Mouse (Mus musculus) adrenal gland, postnatal 10 days (tissue): ENCODE data around the gene Kcnip1. TPM values are rescaled to one million over a fixed set of nuclear protein-coding genes. Genes with fewer than 3 reads are reported as not detected.

Source experiments
- DNase-seq: peaks from one replicate; pipeline ENCODE4 v3.0.0; 2021; ENCODE audit warnings: mixed read lengths
- total RNA-seq, 2 experiments: library from RNA; stranded (reverse); gene quantifications; 2 replicates each; pipeline ENCODE4 v1.2.3; 2021

Gene Kcnip1
- total RNA-seq, 2 experiments from 2014 or later = 3.9 to 4.8 TPM

DNA sequence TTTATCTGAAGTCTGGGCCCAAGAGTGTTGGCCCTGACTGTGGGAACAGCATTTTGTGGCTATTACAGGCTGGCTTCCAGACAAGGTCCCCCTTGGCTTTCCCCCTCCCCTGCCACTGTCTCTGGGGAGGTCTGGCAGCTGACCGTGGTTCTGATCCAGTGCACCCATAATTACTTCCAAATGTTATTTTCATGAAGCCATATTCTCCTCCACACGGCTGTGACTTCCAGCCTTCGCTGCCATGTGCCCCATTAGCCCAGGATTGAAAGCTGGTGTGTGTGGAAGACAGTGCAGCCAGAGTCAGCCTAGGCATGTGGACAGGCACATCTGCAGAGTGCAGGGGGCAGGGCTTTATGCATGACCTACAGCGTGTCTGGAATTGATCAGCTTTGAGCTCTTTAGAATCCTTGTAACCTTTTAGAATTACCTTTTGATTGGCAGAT, 240.5 kb downstream of the Kcnip1 start:
- no peak for DNase-seq

DNA sequence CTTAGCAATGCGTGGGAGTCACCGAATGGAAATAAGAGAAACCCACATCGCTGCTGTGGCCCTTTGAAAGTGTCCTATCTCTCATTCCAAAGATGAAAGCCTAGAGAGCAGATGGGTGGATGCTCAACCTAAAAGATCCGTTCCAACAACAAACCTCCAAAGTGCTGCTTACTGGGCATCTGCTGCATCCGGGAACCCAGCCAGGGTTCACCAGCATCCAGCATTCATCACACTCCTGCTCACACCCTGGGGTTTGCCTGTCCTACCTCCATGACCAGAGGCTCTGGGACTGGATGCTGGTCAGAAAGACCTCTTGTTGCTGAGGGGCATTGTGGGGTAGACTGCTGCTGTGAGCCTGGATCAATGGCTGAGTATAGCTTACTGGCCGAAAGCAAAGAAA, 241.4 kb downstream of the Kcnip1 start:
- no peak for DNase-seq

DNA sequence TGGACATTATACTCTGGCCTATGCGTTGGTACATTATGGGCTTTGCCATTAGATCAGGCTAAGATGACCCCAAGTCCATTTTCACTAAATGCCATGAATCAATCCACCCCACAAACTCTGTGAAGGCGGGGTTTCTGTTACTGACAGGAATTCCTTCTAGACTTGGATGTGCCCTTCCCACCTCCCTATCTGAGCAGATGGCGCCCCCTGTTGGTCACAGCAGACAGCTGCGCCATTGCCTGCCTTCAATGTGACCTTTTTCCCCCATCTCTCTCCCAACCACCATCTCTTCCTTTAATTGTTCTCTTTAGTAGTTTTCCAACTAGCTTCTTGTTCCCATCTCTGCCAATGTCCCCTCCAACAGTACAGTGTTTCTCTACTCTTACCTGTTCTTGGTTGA, 243.0 kb downstream of the Kcnip1 start:
- no peak for DNase-seq

DNA sequence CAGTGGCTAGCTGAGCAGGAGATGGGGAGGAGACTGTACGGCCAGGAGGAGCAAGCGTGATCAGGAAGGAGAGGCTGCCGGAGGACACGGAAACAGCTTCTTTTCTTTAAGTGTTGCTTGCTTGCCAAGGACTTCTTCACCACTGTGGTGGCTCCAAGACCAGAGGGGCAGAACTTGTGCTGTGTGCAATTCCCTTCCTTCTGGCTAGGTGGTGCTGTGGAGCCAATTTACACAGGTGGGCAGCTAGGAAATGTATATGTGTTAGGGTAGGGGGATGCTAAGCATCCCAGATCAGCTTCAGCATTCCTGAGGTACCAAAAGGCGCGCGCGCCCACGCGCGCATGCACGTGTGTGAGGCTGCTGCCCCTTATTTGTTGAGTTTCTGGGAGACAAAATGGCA, 243.5 kb downstream of the Kcnip1 start:
- DNase-seq = no peak

DNA sequence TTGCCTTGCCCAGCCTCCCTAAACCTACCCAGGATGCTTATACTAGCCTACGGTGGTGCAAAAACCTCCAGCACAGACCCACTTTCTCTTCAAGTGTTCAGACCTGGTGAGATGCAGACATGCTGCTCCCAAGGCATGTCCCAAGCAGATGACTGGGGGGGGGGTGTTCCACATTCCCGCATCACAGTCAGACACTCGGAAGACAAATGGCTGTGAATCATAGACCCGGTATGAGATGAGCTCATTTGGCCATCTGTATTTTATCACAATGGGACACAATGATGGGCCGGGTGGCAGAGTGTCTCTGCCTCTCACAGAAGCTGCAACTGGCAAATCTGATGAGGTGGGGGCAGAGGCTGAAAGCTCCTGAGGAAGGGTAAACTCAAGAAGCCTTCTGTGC, 244.2 kb downstream of the Kcnip1 start:
- no peak for DNase-seq

DNA sequence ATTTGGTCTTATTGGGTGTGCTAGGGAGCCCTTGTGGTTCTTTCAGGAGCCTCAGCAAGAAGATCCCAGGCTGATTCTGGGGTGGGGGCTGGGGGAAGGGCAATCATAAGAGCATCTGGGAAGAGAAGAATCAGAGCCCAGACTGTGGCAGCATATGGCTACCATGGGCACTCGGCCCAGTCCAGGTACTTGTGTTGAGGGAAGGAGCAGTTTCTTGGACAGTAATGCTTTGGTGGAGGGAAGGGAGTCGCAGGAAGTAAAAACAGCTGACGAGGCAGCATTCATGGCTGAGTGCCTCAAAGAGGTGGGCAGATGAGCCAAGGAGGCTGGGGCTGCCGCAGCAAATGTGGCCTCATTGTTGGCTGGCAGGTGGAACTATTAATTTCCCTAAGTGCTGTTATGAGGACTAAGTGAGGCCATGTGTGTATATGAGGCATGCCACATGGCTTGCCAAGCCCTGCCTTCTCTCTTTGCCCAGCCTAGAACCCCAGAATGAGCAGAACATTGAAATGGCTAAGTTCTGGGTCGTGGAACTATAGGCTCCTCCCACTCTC, 245.5 kb downstream of the Kcnip1 start:
- no peak for DNase-seq

DNA sequence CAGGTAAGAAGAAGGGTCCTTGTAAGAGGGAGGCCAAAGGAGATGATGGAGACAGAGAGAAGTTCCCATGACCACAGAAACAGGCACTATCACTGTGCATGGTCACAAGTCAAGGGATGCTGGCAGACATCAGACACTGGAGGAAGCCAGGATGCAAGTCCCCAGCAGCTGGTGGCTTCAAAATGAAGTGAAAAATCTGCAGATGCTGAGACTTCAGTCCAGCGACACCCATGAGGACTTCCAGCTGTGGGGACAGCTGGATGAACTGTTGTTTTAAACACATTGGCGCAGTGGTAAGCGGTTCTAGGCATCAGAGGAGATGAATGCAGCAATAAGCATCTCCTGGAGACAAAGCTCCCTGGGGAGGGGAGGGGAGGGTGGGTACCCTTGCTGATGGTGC, 246.6 kb downstream of the Kcnip1 start:
- no peak for DNase-seq

DNA sequence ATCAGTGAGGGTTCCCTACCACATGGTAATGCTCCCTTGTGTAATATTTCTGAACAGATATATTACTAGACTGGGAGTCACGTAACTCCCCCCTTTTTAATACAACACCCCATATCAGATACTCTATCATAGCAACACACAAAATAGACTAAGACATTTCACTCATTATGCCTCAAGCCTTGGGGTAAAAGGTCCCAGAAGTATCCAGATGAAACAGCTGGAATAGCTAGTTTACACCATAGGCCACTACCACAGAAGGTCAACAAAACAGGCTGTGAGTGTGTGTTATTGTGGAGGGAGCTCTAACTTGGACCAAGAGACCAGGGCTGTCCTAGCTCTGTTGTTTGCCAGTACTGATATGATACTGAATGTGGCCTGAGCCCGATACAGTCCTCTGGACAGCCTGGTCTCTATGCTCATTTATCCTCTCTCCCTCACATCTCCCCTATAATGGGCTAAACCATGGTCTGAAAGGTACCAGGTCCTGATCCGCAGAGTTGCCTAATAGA, 247.1 kb downstream of the Kcnip1 start:
- no peak for DNase-seq

DNA sequence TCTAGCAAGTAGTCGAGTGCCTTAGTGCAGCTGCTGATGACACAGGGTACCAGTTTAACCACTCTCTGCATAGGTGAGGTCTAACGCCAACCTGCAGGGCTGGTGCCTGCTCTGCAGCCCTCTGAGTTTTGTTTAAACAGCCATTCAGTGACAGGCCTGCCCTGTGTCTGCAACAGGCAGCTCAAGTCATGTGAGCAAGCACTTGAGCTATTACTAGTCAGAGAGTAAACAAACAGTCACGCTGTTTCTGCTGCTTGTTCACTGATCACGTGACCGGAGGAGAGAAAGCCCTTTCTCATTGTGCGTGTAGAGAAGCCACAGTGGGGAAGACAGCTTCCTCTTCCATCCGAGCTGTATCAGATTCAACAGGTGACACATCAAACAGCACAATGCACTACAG, 248.5 kb downstream of the Kcnip1 start:
- no peak for DNase-seq

DNA sequence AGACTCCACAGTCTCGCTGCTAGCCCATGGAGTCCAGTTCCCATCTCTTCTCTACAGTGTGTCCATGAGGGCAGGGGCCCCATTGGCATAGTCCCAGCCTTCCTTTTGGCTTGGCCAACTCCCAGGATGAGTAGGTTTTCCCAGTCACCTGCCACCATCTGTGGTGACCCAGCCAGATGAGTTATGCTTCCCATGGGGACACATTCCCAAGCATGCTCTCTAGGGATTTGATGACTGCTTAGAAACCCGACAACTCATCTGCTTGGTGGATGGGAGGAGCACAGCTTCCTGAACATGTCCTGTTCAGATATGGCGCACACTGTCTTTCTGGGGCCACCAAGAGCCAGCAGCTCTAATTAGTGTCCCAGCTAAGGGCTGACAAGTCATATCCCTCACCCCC, 252.8 kb downstream of the Kcnip1 start:
- no peak for DNase-seq

DNA sequence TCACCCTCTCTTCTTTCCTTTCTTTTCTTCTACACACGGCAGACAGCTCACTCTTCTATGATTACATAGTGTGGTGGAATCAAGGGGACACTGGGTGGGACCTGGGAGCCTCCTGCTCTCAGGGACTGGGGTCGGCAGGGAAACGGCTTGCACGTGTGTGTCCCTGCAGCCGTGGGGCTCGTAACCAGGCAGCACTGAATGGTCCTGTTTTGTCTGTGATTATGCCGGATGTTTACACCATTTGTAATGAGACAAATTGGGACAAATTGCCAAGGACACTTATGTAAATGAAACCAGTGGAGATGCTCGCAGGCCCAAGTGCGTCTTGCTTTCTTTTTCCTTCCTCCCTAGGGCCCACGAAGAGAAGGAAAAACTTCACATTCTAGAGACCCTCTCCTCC, 256.5 kb downstream of the Kcnip1 start:
- DNase-seq = no peak

DNA sequence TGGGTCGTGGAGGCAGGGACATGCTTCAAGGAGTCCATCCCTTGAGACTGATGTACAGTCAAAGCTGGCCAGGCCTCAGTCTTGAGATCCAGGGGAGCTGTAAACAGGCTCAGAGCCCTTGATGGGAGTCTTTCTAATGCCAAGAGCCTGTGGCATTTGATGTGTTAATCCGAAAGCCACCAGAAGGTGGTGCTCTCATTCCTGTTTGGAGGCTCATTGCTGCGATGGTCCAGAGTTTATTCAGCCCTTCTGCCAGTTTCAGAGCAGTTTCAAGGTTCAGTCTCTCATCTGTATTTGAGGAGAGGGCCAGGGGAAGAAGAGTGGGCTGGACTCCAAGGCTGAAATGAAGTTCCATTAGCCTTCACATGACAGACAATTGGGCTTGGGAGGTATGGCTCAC, 259.7 kb downstream of the Kcnip1 start:
- DNase-seq = peak; percentile 75

DNA sequence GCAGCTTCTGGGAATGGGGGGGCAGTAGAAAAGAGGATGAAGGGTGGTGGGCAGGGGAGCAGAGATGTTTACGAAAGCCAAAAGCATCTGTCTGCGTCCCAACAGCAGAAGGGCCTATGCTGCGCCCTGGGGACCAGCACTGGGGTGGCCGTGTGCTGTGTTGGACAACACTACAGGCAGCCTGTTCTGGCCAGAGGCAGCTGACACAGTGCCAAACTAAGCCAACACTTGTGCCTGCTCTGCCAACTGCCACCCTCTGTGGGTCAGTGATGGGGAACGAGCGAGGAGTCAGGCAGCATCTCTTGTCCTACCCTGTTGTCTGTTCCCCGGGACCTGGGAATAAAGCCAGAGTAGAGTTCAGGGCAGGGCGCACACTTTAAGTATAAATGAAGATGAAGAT, 260.6 kb downstream of the Kcnip1 start:
- no peak for DNase-seq

DNA sequence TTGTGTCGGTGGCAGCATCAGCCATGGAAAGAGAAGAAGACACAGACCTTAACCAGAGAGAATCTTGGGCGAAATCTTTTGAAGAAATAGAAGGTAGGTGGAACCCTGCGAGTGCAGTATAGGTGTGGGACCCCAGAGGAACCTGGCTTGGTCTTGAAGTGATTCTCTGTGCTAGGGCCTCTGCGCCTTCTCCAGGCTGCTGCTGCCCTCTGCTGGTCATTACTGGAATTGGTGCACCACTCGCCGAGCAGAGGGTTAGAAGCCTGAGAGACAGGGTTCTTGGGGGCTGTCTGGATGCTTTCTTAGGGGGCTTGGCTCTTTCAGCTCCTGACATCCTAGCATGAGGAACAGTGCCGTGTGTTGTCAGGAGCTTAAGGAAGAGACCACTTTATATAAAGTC, 271.7 kb downstream of the Kcnip1 start:
- peak; percentile 82 for DNase-seq

DNA sequence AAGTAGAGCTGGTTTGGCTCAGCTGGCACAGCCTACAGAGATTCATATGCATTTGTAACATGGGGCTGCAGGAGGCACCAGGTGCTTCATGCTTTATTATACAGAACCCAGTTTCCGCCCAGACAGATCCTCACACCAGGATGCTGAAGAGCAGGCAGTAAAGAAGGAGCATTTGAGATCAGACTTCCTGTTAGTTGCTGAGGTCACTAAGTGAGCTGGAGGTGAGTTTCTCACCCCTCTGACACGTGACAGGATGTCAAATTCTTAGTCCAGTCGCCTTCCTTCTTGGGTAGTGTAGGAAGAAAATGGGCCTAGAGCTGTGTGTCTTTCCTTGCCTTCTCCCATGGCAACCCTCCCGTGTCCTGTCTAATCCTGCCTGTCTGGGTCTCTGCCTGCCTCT, 286.2 kb downstream of the Kcnip1 start:
- DNase-seq = no peak

DNA sequence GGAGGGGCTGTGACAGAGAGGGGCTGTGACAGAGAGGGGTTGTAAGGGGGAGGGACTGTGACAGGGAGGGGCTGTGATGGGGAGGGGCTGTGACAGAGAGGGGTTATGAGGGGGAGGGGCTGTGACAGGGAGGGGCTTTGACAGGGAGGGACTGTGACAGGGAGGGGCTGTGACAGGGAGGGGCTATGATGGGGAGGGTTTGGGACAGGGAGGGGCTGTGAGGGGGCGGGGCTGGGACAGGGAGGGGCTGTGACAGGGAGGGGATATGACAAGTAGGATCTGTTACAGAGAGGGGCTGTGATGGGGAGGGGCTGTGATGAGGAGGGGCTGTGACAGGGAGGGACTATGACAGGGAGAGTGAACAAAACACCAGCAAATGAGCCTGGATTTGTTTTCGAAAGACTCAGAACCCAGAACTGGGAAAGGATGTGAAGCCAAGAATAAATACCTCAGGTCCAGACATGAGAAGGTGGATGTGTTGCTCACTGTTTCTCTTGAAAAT, 290.9 kb downstream of the Kcnip1 start:
- no peak for DNase-seq

DNA sequence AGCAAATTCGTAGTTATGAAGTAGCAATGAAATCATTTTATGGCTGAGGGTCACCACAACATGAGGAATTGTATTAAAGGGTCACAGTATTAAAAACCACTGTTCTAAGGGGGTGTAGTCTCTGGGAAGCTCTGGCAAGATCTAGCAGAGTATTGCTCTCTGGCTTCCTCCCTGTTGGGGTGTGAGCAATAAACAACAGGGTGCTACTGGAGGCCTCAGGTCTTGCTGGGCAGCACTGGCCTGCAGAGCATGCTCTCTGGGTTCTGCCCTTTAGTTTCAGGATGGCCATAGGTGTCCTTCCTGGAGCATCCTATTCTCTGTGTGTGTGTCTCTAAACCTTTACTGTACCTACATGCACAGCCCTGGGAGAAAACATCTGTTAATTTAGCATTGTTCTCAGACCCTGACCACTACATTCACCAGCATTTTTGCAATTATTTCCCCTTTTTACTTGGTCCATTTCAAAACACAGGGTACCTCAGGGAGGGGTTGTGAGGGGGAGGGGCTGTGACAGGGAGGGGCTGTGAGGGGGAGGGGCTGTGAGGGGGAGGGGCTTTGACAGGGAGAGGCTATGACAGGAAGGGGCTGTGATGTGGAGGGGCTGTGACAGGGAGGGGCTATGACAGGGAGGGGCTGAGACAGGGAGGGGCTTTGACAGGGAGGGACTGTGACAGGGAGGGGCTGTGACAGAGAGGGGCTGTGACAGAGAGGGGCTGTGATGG, 291.6 kb downstream of the Kcnip1 start:
- no peak for DNase-seq

DNA sequence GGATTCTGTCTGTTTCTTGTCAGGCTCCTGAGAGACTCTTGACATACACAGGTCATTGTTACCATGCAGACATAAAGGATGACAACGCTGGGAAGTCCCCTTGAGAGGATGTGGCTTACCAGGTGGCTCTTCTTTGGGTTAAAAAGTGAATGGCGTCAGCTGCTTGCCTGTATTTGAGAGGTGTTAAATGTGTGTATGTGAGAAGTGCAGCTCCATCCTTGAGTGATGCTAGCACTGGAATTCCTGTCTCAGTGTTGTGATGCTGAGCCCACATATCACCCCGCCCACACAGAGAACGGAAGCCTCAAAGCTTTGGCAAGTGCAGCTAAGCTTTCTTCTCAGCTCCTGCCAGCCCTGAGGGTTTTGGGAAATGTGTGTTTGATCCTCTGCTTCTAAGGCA, 292.2 kb downstream of the Kcnip1 start:
- no peak for DNase-seq

DNA sequence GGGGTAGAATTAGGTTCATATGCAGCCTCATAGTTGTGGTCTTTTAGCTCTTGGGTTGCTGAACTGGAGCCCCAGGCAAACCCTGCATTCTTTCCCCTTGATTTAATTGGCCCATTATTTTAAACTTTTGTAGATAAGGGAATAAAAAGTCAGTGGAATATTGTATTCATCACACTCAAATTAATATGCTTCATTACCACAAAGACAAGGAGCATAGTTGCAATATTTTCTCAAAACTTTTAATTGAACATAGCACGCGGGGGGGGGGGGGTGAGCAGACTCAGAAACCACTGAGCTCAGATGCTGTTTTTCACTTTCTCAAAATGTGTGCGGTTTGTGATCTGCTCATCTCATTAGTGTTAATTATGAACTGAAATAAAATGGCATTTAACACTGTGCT, 302.8 kb downstream of the Kcnip1 start:
- DNase-seq = no peak

DNA sequence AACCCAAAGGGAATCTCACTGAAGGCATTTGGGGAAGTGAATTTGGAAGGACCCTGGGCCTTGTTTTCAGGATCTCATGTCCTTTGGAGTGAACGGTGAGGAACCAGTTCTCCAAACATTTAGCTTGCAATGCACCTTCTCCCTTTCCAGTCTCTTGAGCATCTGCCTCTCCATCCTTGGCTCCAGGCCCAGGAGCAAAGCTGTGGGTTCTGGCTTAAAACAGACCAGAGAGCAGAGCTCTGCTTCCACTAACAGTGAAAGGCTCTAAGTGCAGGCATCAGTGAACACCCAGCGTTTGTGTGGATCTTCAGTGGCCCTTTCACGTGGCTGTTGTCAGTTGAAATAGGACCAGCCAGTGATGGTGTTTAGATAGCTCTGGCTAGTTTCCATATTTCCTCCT, 307.0 kb downstream of the Kcnip1 start:
- no peak for DNase-seq

DNA sequence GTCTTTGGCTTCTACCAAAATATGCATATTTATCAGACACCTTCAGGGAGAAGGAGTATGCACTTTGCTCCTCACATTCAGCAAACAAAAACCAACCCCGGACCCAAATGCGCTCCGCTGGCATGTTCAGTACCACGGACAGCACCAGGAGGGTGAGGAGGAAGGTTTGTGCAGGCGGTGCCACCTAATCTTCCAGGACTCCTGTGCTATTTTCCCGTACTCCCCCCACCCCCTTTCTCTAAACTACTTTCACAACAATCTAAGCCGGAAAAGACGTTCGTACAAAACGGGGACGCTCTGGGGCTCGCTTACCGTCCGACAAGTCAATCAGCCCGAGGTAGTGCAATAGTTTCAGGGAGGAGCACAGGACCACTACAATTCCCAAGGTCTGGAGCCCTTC, 312.8 kb downstream of the Kcnip1 start:
- DNase-seq = peak; percentile 78

DNA sequence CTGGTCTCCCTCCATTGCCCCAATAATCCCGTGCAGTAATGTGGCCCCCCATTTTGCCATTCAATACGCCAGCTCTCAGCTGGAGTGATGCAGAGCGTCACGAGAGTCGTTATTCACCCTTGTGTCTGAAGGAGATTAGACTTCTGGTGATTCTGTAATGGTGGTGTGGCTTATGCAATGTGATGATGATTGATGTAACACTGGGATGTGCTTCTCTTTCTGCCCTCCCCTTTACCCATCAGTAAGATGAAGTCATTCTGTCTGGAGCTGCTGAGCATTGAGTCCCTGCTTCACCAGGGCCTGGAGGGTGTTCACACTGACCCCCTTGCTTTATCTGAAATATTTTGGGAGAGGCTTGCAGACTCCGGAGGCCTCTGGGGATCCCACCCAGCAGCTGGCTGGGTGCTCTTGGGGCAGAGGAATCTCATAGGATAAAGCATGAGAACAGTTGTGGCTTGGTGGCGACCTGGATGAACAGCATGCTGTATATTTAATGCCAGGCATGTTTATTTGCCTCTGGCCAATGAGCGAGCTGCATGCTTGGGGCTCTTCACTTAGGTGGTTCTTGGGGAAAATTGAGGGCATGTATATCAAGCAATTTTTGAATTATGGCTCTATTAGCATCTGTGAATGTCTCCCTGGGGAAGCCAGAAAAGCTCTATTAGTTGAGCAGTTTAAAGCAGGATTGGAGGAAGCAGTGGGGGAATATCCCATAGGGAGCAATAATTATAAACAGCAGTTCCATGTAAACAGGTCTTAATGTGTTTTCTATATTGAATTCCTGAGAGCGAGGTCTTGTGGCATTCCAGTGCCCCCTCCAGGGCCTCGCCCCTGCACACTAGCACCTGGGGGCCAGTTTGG, 322.6 kb downstream of the Kcnip1 start:
- no peak for DNase-seq

DNA sequence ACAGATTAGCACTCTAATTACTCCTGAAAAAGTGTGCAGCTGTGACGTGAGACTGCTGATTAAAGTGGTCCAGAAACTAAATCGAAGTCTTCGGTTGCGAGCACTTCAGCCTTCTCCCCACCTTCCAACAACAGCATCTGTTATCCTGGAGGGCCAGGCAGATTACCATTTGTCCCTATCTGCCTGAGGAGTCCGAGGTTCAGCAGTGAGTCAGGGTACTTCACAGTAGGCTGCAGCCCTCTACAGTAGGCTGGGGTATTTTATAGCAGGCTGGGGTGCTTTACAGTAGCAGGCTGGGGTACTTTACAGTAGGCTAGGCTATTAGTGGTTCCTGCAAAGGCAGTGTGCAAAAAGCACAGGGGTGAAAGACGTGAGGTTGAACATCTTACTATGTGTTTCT, 324.6 kb downstream of the Kcnip1 start:
- DNase-seq = no peak
